Mouse (Mus musculus): ENCODE measurements around the gene Vmn1r1. TPM values are rescaled to one million over a fixed set of nuclear protein-coding genes. Genes with fewer than 3 reads are reported as not detected.
"Not testable (repeated sequence)": the region's sequence is repeated elsewhere in the genome, so short reads cannot be mapped to it uniquely, and the experiment has no call there.

Vmn1r1 gene
- not detected in 2 replicates for polyA plus RNA-seq (2012; rRNA removed)

DNA sequence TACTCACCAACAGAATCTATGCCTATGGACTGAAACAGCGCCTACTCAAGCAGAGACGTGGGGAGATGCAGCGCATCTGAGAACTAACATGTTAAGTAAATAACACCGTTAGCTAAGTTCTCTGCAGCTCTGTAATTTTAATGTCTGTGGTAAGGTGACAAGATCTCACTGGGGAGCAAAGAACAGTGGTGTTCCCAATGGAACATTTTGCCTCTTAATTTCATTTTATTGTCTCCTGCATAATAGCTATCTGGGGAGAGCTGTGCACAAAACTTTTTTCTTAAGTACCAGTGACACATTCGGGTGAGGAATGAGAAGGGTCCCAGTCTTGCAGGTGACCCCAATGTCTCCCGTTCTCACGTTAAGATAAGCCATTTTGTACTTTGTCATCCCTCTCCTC, at the start of gene Vmn1r1:
Gene Vmn1r1, minus strand, starts transcription at position 101 of the 400 bp plus-strand sequence.
- TF ChIP-seq POLR2A (IDR thresholded peaks at IDR 0.05; ENCODE audit: borderline replicate concordance, extremely low read depth, low read depth, low read length) (no peak), CTCF (IDR thresholded peaks at IDR 0.05; ENCODE audit: insufficient read depth, low read length) (no peak)
- Histone ChIP-seq H3K4me3 (replicated peaks; ENCODE audit: extremely low read depth, low read depth, low read length) (no peak within 1 kb of the TSS), H3K4me1 (ENCODE audit: control insufficient read depth, insufficient read depth, low read length) (peaks cover 4% of the 10 kb centered on the region)
- DNase-seq: no peak
- 83% methylated on average over 7 of the region's 7 CpGs for WGBS

DNA sequence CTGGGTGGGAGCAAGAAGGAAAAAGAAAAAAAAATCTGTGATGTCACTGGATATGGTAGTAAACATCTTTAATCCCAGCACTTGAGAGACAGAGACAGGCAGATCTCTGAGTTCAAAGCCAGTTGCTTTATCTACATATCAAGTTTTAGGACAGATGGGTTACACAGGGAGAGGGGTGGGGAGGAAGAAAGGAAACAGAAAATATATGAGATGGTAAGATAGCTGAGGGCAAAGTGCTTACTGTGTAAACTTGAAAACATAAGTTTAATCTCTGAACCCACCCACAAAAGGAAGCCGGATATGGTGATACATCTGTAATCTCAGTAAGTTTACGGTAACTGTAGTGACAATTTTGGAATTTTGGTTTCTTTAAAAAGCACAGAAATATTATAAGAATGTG, 46.0 kb upstream of the Vmn1r1 start:
- no peak for TF ChIP-seq CTCF (IDR thresholded peaks at IDR 0.05; ENCODE audit: insufficient read depth, low read length)
- TF ChIP-seq POLR2A (IDR thresholded peaks at IDR 0.05; ENCODE audit: borderline replicate concordance, extremely low read depth, low read depth, low read length): no peak
- no peak for DNase-seq
- Histone ChIP-seq H3K4me1 (ENCODE audit: control insufficient read depth, insufficient read depth, low read length) (no peaks in the 10 kb centered on the region), H3K4me3 (replicated peaks; ENCODE audit: extremely low read depth, low read depth, low read length) (no peak overlapping the region)
- WGBS: 80% methylated on average over 2 of the region's 2 CpGs

DNA sequence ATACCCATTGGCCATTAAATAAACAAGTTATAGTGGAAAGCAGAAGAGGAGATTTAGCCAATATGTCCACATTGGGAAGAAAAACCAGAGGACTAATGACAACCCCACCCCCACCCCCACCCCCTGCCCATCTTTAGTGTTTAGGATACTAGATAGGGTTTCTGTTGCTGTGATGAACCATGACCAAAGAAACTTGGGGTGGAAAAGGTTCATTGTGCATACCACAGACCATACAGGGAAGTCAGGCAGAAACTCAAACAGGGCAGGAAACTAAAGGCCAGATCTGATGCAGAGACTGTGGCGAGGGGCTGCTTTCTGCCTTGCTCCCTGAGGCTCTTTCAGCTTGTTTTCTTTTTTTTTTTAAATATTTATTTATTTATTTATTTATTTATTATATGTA, 28.3 kb upstream of the Vmn1r1 start:
- no peak overlapping the region for H3K4me3 ChIP-seq (replicated peaks; ENCODE audit: extremely low read depth, low read depth, low read length)
- no peak for DNase-seq
- WGBS: 79% methylated on average over 1 of the region's 1 CpGs
- H3K4me1 ChIP-seq (ENCODE audit: control insufficient read depth, insufficient read depth, low read length): peaks cover 10% of the 10 kb centered on the region
- no peak for TF ChIP-seq POLR2A (IDR thresholded peaks at IDR 0.05; ENCODE audit: borderline replicate concordance, extremely low read depth, low read depth, low read length)
- TF ChIP-seq CTCF (IDR thresholded peaks at IDR 0.05; ENCODE audit: insufficient read depth, low read length): no peak

DNA sequence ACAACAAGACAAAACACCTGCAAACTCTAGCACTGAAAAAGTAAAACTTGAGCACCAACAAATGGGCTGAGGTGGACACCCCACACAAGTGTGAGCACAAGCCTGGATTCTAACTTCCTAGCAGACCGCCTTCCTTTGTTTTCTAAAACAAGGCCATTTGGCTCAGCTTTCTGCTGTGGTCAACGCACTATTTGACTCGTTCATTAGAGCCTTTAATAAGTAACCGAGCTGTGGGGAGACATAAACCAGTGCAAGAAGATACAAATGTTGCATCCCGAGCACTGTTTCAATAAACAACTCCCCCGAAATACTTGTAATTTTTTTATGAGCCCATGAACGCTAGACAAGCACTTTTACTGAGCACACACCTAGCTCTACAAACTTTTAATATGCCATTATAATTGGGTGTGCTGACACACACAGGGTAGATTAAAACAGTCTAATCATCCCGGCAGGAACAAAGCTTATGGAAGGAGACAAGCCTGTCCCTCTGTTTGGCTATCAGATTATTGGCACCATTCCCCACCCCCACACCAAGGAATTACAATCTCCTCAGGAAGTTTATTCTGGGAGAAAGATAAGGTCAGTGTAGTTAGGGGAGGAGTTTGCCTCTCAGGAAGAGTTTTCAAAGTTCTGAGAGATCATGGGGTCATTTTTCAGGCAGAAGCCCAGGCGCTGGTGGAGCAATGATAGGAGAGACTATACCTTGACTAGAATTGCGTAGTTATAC, 27.7 kb upstream of the Vmn1r1 start:
- peak; percentile 31 for DNase-seq

DNA sequence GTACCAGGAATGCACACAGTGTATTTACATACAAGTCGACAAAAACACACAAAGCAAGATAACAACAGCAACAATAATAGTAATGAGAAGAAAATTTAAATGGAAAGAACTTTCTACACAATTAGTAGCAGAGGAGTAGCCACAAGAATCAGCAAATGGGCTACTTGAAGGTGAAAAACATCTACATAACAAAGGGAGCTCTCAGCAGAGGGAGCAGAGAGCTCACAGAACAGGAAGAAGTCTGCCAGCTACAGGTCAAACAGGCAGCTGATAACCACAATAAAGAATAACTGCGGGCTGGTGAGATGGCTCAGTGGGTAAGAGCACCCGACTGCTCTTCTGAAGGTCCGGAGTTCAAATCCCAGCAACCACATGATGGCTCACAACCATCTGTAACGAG, 26.9 kb upstream of the Vmn1r1 start:
- Histone ChIP-seq H3K4me3 (replicated peaks; ENCODE audit: extremely low read depth, low read depth, low read length) (no peak overlapping the region), H3K4me1 (ENCODE audit: control insufficient read depth, insufficient read depth, low read length) (peaks cover 10% of the 10 kb centered on the region)
- TF ChIP-seq CTCF (IDR thresholded peaks at IDR 0.05; ENCODE audit: insufficient read depth, low read length): no peak
- TF ChIP-seq POLR2A (IDR thresholded peaks at IDR 0.05; ENCODE audit: borderline replicate concordance, extremely low read depth, low read depth, low read length): no peak
- DNase-seq: no peak
- 47% methylated on average over 4 of the region's 5 CpGs for WGBS

More for the DNA sequence above, 27.7 kb upstream of the Vmn1r1 start:
- WGBS: 28% methylated on average over 10 of the region's 10 CpGs
- Histone ChIP-seq H3K4me1 (ENCODE audit: control insufficient read depth, insufficient read depth, low read length) (peaks cover 10% of the 10 kb centered on the region), H3K4me3 (replicated peaks; ENCODE audit: extremely low read depth, low read depth, low read length) (no peak overlapping the region)
- TF ChIP-seq POLR2A (IDR thresholded peaks at IDR 0.05; ENCODE audit: borderline replicate concordance, extremely low read depth, low read depth, low read length) (no peak), CTCF (IDR thresholded peaks at IDR 0.05; ENCODE audit: insufficient read depth, low read length) (no peak)

DNA sequence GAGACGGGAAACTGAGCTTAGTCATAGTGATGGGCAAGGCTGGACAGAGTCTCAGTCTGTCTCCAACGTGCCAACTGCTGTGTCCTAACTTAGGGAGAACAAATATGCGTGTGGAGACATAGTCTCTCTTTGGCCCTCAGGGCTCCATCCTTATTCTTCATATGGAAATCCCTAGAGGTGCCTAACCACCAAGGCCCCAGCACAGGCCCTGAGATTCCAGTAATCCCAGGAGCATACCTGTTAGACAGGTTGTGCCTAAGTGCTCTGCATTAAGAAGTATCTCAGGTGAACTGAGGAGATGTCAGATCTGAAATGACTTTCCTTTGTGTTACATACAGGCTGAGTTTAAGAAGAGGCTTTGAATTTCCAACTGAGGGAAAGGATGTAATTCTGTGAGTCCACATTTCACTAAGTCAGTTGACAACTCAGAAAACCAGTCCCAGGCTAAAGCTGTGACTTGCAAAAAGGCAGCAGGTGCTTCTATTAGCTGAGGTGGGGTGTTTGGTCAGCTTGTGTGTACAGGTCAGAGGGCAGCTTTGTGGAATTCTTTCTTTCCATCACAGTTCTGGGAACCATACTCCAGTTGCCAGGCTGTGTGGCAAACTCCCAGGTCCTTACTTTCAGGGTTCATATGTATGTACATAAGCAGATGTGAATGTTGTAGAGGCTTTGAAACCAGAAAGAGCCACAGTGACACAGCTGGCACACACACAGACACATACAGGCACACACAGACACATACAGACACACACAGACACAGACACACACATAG, 25.6 kb upstream of the Vmn1r1 start:
- Histone ChIP-seq H3K4me1 (ENCODE audit: control insufficient read depth, insufficient read depth, low read length) (peaks cover 10% of the 10 kb centered on the region), H3K4me3 (replicated peaks; ENCODE audit: extremely low read depth, low read depth, low read length) (no peak overlapping the region)
- WGBS: 75% methylated on average over 3 of the region's 3 CpGs
- no peak for TF ChIP-seq CTCF (IDR thresholded peaks at IDR 0.05; ENCODE audit: insufficient read depth, low read length)
- no peak for TF ChIP-seq POLR2A (IDR thresholded peaks at IDR 0.05; ENCODE audit: borderline replicate concordance, extremely low read depth, low read depth, low read length)
- no peak for DNase-seq

DNA sequence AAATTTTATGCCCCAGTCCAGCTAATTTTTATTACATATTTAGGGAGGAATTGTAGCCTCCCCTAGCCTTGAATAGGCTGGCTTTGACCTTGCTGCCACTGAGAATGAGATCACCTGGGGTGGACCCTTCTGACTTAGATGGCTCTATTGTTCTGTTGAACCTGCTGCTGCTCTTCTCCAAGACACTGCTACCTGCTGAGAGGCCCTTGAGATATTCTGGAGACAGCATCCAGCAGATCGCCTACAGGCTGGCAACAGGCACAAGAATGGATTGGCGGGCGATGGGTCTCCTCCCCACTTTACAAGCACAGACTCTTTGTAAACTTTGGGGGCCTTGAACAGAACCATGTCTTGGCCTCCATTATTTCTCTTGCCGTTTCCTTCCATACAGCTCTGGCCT, 18.2 kb upstream of the Vmn1r1 start:
- WGBS: 88% methylated on average over 4 of the region's 4 CpGs

DNA sequence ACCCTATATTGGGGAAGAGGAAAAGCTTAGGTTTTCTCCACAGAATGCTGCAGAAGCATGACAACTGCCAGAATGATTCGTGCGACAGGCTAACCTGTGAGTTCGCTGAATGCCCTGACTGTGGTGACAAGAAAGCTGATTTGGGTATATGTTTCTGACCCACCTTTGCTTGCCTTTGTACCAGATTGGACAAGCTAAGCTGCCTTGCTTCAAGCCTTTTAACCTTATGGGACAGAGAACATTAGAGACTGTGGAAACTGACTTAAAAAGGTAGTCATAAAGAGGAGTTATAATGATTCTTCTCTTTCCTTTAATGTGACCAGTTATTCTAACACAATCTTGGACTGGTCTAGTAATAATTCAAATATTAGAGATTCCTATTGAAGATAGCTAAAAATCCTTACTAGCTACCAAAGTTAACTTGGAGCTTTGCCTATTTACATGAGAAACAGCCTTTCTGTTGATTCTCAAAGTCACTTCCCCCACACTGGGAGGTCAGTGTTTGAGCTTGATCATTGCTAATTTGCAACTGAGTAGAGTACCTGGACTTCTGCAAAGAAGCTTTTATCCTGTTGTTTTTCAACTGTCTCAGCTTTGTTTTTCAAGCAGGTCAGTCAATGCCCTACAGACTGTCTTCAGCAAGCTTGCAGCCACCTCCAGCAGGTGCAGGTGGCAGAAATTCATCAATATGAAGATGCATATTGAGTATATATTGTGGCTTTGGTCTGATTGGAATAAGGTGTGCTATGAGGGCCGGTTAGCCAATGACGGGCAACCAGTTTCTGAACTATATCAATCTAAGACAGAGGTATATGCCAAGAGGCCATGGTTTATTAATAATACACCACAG, 17.4 kb upstream of the Vmn1r1 start:
- 81% methylated on average over 5 of the region's 5 CpGs for WGBS
- TF ChIP-seq POLR2A (IDR thresholded peaks at IDR 0.05; ENCODE audit: borderline replicate concordance, extremely low read depth, low read depth, low read length): no peak
- no peak for TF ChIP-seq CTCF (IDR thresholded peaks at IDR 0.05; ENCODE audit: insufficient read depth, low read length)
- DNase-seq: no peak
- H3K4me3 ChIP-seq (replicated peaks; ENCODE audit: extremely low read depth, low read depth, low read length): no peak overlapping the region
- no peaks in the 10 kb centered on the region for H3K4me1 ChIP-seq (ENCODE audit: control insufficient read depth, insufficient read depth, low read length)

More for the DNA sequence above, 18.2 kb upstream of the Vmn1r1 start:
- H3K4me3 ChIP-seq (replicated peaks; ENCODE audit: extremely low read depth, low read depth, low read length); H3K4me1 ChIP-seq (ENCODE audit: control insufficient read depth, insufficient read depth, low read length); DNase-seq: not testable (repeated sequence)

DNA sequence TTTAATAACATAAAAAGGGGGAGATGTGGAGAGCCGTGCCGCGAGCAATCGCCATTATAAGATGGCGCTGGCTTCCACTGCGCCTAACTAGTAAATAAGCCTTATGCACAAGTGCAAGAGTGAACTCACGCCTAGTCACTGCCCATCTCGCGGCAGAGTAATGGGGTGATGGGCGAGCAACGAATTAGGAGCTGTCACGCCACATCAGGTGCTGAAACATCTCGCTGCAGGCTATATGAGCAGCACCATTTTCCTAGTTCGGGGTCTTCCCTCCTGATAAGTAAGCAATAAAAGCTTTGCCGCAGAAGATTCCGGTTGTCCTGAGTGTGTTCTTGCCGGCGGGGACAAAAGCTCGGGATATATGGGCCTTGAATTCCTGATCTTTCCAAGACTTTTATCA, 12.7 kb upstream of the Vmn1r1 start:
- H3K4me3 ChIP-seq (replicated peaks; ENCODE audit: extremely low read depth, low read depth, low read length); H3K4me1 ChIP-seq (ENCODE audit: control insufficient read depth, insufficient read depth, low read length); DNase-seq: not testable (repeated sequence)
- 90% methylated on average over 19 of the region's 19 CpGs for WGBS

DNA sequence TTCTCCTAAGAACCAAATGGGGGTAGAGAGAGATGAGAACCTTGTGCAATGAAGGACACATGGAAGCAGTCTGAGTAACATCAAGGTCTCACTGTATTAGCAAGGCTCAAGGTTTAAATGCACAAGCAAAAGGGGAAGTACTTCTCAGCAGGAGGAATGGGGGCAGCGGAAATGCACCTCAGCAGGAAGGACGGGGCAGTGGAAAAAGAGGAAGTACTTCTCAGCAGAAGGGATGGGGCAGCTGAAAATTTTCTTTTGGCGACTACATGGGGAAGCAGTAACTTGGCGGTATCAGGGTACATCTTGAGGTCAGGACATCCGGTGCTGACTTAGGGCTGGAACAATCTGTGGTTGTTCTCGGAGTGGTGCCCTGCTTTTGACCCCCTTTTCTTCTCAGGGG, 5.9 kb upstream of the Vmn1r1 start:
- 80% methylated on average over 6 of the region's 6 CpGs for WGBS
- DNase-seq; H3K4me3 ChIP-seq (replicated peaks; ENCODE audit: extremely low read depth, low read depth, low read length); H3K4me1 ChIP-seq (ENCODE audit: control insufficient read depth, insufficient read depth, low read length): not testable (repeated sequence)
